Mouse (Mus musculus): ENCODE results near the gene Spata13.

Spata13 gene

GRCm38 (mm10) chr14:60773476-60773875, 139.7 kb downstream of the Spata13 start:
- no peak for DNase-seq (ENCODE audit: inconsistent age in 2 of 2, low spot score in 1 of 2)

GRCm38 (mm10) chr14:60776521-60776920, 142.7 kb downstream of the Spata13 start:
- no peak for DNase-seq (ENCODE audit: inconsistent age in 2 of 2, low spot score in 1 of 2)

- no peak for DNase-seq (ENCODE audit: inconsistent age in 2 of 2, low spot score in 1 of 2)
These were observed 143.7 kb downstream of the Spata13 start for GRCm38 (mm10) chr14:60777485-60777919.

GRCm38 (mm10) chr14:60779198-60779597, 145.4 kb downstream of the Spata13 start:
- no peak for DNase-seq (ENCODE audit: inconsistent age in 2 of 2, low spot score in 1 of 2)

GRCm38 (mm10) chr14:60782121-60782656, 148.4 kb downstream of the Spata13 start:
- no peak for DNase-seq (ENCODE audit: inconsistent age in 2 of 2, low spot score in 1 of 2)

GRCm38 (mm10) chr14:60783196-60783595, 149.4 kb downstream of the Spata13 start:
- no peak for DNase-seq (ENCODE audit: inconsistent age in 2 of 2, low spot score in 1 of 2)

- DNase-seq (ENCODE audit: inconsistent age in 2 of 2, low spot score in 1 of 2), result peak; percentile 84 to 94
These were observed 150.9 kb downstream of the Spata13 start, which contains the start of gene Mipep for GRCm38 (mm10) chr14:60784427-60785315. Mipep (plus strand) TSS chr14:60784573.

GRCm38 (mm10) chr14:60790103-60790502, 156.3 kb downstream of the Spata13 start:
- DNase-seq (ENCODE audit: inconsistent age in 2 of 2, low spot score in 1 of 2), result peak; percentile 48 to 86

- no peak for DNase-seq (ENCODE audit: inconsistent age in 2 of 2, low spot score in 1 of 2)
These were observed 163.0 kb downstream of the Spata13 start for GRCm38 (mm10) chr14:60796600-60797322.

GRCm38 (mm10) chr14:60797596-60797995, 163.8 kb downstream of the Spata13 start:
- DNase-seq (ENCODE audit: inconsistent age in 2 of 2, low spot score in 1 of 2), result no peak

- DNase-seq (ENCODE audit: inconsistent age in 2 of 2, low spot score in 1 of 2), result no peak
These were observed 164.9 kb downstream of the Spata13 start for GRCm38 (mm10) chr14:60798721-60799120.

- peak in 1 of 2 experiments; percentile 71 for DNase-seq (ENCODE audit: inconsistent age in 2 of 2, low spot score in 1 of 2)
These were observed 166.2 kb downstream of the Spata13 start for GRCm38 (mm10) chr14:60799762-60800728.

- DNase-seq (ENCODE audit: inconsistent age in 2 of 2, low spot score in 1 of 2), result no peak
These were observed 168.2 kb downstream of the Spata13 start for GRCm38 (mm10) chr14:60802026-60802425.

- no peak for DNase-seq (ENCODE audit: inconsistent age in 2 of 2, low spot score in 1 of 2)
These were observed 171.2 kb downstream of the Spata13 start for GRCm38 (mm10) chr14:60804978-60805377.

- DNase-seq (ENCODE audit: inconsistent age in 2 of 2, low spot score in 1 of 2), result peak in 1 of 2 experiments; percentile 38
These were observed 172.1 kb downstream of the Spata13 start for GRCm38 (mm10) chr14:60805871-60806270.

- DNase-seq (ENCODE audit: inconsistent age in 2 of 2, low spot score in 1 of 2), result no peak
These were observed 173.1 kb downstream of the Spata13 start for GRCm38 (mm10) chr14:60806891-60807344.

GRCm38 (mm10) chr14:60809881-60810280, 176.1 kb downstream of the Spata13 start:
- DNase-seq (ENCODE audit: inconsistent age in 2 of 2, low spot score in 1 of 2), result no peak

GRCm38 (mm10) chr14:60811547-60811946, 177.7 kb downstream of the Spata13 start:
- no peak for DNase-seq (ENCODE audit: inconsistent age in 2 of 2, low spot score in 1 of 2)

All from adrenal gland, adult (tissue).